Mouse (Mus musculus): Measurements from ENCODE around the gene Mob3b.

- no peak for TF ChIP-seq CTCF (IDR thresholded peaks at IDR 0.05; ENCODE audit: extremely low read depth, insufficient read depth, low read length)
- TF ChIP-seq POLR2A (IDR thresholded peaks at IDR 0.05; ENCODE audit: extremely low read depth, insufficient read depth, low read length) = no peak
Observed at GRCm38 (mm10) chr4:34908127-34908526, 249.2 kb downstream of the Mob3b start.
